Mouse (Mus musculus): Measurements from ENCODE around the gene Kdm1b.

The Kdm1b gene

GRCm38 (mm10) chr13:47043030-47043680 is at the start of gene Kdm1b:
Kdm1b (plus strand) TSS chr13:47043499.
- DNase-seq (ENCODE audit: low read depth, low spot score) = peak; percentile 98

- no peak for DNase-seq (ENCODE audit: low read depth, low spot score)
Observed at GRCm38 (mm10) chr13:46997355-46997754, 45.9 kb upstream of the Kdm1b start.

GRCm38 (mm10) chr13:46999498-46999897 is 43.8 kb upstream of the Kdm1b start:
- DNase-seq (ENCODE audit: low read depth, low spot score) = no peak

DNA sequence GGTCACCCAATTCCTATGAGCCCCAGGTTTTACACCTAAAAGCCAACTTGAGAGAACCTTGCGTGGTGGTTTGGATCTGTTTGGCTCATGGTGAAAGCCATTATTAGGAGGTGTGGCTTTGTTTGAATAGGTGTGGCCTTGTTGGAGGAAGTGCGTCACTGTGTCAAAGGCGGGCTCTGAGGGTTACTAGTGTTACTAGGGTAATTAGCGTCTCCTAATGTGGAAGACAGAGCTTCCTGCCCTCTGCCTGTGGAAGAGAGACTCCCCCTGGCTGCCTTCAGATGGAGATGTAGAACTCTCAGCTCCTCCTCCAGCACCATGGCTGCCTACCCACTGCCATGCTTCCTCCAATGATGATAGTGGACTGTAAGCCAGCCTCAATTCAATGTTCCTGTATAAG is 41.7 kb upstream of the Kdm1b start:
- no peak for DNase-seq (ENCODE audit: low read depth, low spot score)

- no peak for DNase-seq (ENCODE audit: low read depth, low spot score)
Observed at GRCm38 (mm10) chr13:47013740-47014139, 29.6 kb upstream of the Kdm1b start.

GRCm38 (mm10) chr13:47014334-47015194 is 28.7 kb upstream of the Kdm1b start, which contains the start of gene Nhlrc1:
Nhlrc1 (minus strand) TSS chr13:47014850.
- DNase-seq (ENCODE audit: low read depth, low spot score) = peak; percentile 91

DNA sequence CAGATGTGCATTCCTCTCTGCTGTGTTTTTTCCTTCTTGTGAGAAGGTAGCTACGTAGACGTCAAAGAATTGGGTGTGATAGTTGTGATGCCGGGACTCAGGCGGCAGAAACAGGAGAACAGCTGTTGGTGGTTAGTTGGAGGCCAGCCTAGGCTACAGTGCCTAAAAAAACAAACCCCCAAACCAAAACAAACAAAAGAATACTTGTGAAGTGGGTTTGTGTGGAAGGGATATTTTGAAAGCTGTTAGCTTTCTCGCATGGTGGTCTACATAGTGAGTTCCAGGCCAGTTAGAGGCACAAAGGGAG is 28.2 kb upstream of the Kdm1b start:
- no peak for DNase-seq (ENCODE audit: low read depth, low spot score)

DNA sequence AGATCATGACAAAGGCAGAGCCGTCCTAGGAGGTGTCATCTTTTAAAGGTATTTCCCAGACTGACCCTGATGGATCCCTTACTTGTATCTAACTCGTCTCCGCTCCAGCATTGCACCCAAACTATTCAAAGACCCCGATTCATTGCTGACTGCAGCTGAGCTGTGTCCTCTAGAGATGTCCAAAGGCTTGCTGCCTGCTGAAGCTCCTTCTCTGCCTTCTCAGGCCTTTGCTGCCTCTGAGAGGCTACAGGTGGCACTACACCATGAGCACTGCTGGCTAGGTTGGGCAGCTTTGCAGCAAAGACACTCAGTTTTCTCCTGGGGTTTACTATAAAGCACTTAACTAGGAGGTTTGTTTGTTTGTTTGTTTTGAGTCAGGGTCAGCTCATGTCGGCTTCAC is 26.0 kb upstream of the Kdm1b start:
- peak; percentile 45 for DNase-seq (ENCODE audit: low read depth, low spot score)

DNA sequence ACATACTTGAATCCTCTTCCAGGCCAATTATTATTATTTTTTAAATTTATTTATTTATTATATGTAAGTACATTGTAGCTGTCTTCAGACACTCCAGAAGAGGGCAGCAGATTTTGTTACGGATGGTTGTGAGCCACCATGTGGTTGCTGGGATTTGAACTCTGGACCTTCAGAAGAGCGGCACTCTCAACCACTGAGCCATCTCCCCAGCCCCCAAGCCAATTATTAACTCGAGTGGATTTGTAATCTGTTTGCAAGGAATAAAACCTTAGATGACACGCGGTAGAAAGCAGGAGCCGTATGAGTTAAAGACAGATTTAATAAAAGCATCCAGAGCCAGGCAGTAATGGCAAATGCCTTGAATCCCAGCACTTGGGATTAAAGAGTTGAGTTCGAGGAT is 23.5 kb upstream of the Kdm1b start:
- no peak for DNase-seq (ENCODE audit: low read depth, low spot score)

- no peak for DNase-seq (ENCODE audit: low read depth, low spot score)
Observed at GRCm38 (mm10) chr13:47020798-47021197, 22.5 kb upstream of the Kdm1b start.

- DNase-seq (ENCODE audit: low read depth, low spot score) = peak; percentile 55
Observed at GRCm38 (mm10) chr13:47030376-47031107, 12.8 kb upstream of the Kdm1b start.

- DNase-seq (ENCODE audit: low read depth, low spot score) = no peak
Observed at GRCm38 (mm10) chr13:47033602-47034001, 9.7 kb upstream of the Kdm1b start.

- no peak for DNase-seq (ENCODE audit: low read depth, low spot score)
Observed at GRCm38 (mm10) chr13:47037946-47038345, 5.4 kb upstream of the Kdm1b start.

GRCm38 (mm10) chr13:47040061-47040460 is 3.2 kb upstream of the Kdm1b start:
- DNase-seq (ENCODE audit: low read depth, low spot score) = no peak

DNA sequence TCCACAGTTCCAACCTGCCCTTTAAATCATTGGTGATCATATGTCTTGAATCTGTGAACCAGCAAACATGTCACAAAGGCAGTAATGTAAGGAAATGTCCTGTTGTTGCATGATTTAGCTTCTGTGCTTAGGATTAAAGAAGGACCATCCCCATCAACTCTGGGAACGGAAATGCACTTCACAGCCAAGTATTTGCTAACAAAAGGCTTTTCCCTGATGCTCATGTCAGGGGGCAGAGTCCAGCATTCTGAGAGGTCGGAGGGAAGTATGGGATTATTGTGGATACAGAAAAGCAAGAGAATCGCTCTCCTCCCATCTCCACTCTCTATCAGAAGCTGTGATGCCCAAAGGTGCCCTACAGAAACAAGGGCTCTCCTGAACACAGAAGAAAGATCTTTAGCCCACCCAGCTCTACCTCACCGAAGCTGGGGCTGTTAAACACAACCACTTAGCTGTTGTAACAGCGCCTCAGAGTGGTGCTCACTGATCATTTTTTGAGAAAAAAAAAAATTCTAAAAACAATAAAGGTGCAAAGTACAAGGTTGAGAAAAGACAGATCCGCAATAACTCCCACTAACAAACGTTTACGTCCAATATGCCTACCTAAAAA is 1.2 kb upstream of the Kdm1b start:
- DNase-seq (ENCODE audit: low read depth, low spot score) = peak; percentile 18

GRCm38 (mm10) chr13:47043833-47044616 is 726 bp downstream of the Kdm1b start:
- DNase-seq (ENCODE audit: low read depth, low spot score) = peak; percentile 41

- DNase-seq (ENCODE audit: low read depth, low spot score) = no peak
Observed at GRCm38 (mm10) chr13:47044617-47044947, 1.3 kb downstream of the Kdm1b start, which contains the start of gene Tpmt. Tpmt (minus strand) TSS chr13:47044737.

DNA sequence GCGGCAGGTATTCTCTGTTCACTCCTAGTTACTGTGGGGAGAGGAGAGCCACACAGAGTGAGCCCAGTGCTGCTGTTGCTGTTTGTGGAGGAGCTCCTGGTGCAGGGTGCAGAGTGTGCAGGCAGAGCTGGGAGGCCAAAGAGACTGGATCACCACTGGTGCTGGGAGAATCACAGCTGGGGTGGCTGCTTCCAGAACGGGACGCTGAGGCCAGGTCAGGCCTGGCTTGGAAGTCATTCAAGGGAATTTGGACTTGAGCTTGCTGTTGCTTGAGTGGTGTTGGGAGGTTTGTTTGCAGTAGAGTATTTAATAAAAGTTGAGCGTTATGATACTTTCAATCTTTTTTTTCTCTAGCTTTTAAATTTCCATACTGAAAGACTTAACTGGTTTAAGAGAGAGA is 4.7 kb downstream of the Kdm1b start:
- no peak for DNase-seq (ENCODE audit: low read depth, low spot score)

DNA sequence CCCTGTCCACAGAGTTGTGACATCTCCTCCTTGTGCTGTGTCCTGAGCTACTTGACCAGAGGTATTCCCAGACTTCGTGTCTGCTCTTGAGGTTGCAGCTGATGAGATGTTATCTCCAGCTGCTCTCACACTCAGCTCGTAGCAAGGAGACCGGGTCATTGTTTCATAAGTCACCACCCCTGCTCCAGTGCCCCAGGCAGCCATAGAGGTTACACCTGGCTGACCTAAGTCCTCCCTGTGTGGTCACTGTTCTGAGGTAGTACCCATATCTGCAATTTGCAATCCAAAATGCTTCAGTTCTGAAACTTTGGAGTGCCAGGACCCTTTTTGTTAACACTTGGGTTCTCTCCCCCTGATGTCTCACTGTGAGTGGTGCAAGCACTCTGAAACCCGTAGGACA is 6.7 kb downstream of the Kdm1b start:
- DNase-seq (ENCODE audit: low read depth, low spot score) = no peak

DNA sequence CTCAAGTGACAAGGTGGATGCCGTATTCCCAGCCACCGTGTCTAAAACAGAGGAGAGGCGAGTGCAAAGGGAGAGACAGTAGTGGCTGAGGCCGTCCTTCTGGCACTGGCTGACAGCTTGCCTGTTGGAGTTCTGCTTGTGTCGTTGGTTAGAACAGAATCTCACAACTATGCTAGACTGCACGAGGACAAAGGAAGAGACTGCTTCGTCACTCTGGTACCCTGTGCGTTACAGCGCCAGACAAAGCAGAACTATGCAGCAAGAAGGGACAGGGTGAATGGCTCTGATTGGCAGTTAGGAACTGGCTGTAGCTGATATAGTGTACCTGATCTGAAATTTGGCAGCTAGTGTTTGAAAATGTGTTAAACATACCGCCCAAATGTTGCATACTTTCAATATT is 10.7 kb downstream of the Kdm1b start:
- no peak for DNase-seq (ENCODE audit: low read depth, low spot score)

DNA sequence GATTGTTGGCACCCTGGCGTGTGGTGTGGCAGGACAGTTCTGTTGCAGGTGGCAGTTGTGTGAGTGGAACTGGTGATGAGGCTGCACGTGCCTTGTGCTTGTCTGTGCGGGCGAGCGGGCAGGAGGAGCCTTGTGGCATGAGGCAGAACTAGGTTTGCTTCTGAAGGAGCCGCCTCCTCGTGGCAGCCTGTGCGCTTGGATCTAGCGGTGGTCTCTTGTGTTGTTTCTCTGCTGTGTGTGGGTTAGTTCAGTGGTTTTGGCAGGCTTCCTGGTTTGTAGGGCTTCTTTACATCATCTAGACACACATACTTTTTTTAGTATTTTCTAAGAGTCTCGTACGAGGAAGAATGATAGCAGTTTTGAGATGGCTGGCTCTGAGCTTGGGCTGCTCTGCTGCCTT is 12.8 kb downstream of the Kdm1b start:
- DNase-seq (ENCODE audit: low read depth, low spot score) = no peak
